Mouse (Mus musculus) stomach, postnatal 0 days (tissue): Measurements from ENCODE around the gene Syndig1.

Experiments
- CTCF ChIP-seq: IDR thresholded peaks from 2 replicates; pipeline ENCODE4 v1.5.1; 2016; ENCODE audit warnings: antibody characterized with exemption, low read depth, mild to moderate bottlenecking, moderate library complexity
- EP300 ChIP-seq: optimal IDR thresholded peaks from 2 replicates; pipeline ENCODE3; 2016; ENCODE audit warnings: antibody characterized with exemption

DNA sequence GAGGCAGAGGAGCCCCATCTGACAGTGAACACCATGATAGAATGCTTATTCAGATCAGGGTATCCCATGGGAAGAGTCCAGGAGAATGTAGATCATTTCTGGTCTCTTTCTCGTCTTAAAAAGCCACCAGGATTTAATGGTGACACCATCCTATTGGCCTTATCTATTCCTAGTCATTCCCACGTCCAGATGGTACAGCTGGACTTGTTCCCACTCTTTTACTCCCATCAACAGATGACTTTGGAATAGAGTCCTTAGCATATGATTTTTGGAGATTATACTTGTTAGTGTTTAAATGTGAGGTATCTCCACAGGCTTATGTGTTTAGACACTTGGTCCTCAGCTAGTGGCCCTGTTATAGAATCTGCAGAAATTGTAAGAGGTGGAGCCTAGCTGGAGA lies 94.5 kb downstream of the Syndig1 start:
- TF ChIP-seq EP300 (no peak), CTCF (no peak)
